Mouse (Mus musculus): ENCODE data around the gene Srpk2. TPM values are rescaled to one million over a fixed set of nuclear protein-coding genes. Genes with fewer than 3 reads are reported as not detected.
"Not testable (repeated sequence)": the region's sequence is repeated elsewhere in the genome, so short reads cannot be mapped to it uniquely, and the experiment has no call there.

Gene Srpk2
- polyA plus RNA-seq, 1 experiment from 2014 or later: 101 TPM

GRCm38 (mm10) chr5:23573942-23574341 lies 110.5 kb downstream of the Srpk2 start:
- Histone ChIP-seq H3K9me3 (no peaks in the 10 kb centered on the region), H3K9ac (no peak overlapping the region), H3K27ac (no peak overlapping the region), H3K36me3 (no peaks in the 10 kb centered on the region), H3K4me1 (replicated peaks) (peaks cover 26% of the 10 kb centered on the region), H3K4me3 (no peak overlapping the region), H3K27me3 (no peaks in the 10 kb centered on the region), H3K4me2 (no peak overlapping the region)
- ATAC-seq (ENCODE audit: low FRiP score): no peak
- WGBS: 94% methylated on average over 5 of the region's 5 CpGs

DNA sequence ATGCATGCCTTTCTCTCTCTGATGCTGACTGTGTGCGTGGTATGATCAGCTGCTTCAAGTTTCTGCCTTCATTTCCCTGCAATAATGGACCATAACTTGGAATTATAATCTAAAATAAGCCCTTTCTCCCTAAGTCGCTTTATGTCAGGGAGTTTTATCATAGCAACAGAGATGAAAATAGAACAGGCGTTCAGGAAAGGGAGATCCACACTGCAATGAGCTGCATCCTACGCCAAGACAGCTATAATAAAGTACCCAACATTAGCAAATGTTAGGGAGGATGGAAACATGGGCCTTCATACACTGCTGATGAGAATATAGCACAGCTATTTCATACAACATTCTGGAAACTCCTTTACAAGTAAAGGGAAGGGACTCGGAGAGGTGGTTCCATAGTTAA lies 116.2 kb downstream of the Srpk2 start:
- Histone ChIP-seq H3K36me3 (peaks cover 14% of the 10 kb centered on the region; the same call in 1 of the 2 replicates), H3K4me1 (replicated peaks) (no peaks in the 10 kb centered on the region), H3K27ac (no peak overlapping the region), H3K4me3 (no peak overlapping the region), H3K9ac (no peak overlapping the region), H3K9me3 (no peaks in the 10 kb centered on the region), H3K27me3 (no peaks in the 10 kb centered on the region), H3K4me2 (no peak overlapping the region)
- ATAC-seq (ENCODE audit: low FRiP score): no peak
- 97% methylated on average over 5 of the region's 5 CpGs for WGBS

- Histone ChIP-seq H3K27ac (no peak overlapping the region), H3K36me3 (peaks cover 14% of the 10 kb centered on the region; the same call in 1 of the 2 replicates), H3K4me2 (no peak overlapping the region), H3K27me3 (no peaks in the 10 kb centered on the region), H3K4me3 (no peak overlapping the region), H3K4me1 (replicated peaks) (no peaks in the 10 kb centered on the region), H3K9me3 (no peaks in the 10 kb centered on the region), H3K9ac (no peak overlapping the region)
- 89% methylated on average over 6 of the region's 6 CpGs for WGBS
- ATAC-seq (ENCODE audit: low FRiP score): no peak
Measured at GRCm38 (mm10) chr5:23566382-23566781, 118.0 kb downstream of the Srpk2 start.

DNA sequence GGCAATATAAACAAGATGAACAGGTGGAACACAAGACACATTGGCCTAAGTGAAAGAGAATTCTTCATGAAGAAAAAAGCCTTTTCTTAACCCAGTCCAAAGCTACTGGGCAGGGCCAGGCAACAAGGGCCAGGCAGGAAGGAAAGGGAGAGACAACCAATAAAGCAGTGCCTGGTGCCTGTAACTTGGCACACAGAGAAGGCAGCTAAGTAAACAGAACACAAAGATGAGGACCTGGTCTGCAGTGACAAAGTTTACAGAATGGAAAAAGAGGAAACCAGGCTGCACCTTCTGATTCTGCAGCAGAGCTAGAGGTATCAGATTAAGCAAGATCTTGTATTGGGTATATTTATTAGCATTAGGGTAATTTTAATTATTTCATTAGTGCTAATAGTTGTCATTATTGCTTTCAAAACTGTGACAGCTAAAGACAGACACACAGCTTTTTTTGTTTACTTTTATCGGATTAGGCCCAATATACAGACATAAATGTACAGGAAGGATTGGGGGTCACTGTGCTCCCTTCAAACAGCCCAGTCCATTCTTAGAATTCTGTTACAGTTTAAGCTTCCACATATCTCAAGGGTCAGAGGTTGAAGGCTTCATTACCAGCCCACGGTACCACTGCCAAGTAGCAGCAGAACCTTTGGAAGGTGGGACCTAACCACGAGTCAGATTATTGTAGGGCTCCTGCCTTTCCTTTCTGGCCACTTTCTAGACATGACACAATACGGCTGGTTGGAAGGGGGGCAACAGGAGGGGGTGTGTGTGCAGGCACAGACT lies 121.9 kb downstream of the Srpk2 start:
- WGBS: 80% methylated on average over 4 of the region's 4 CpGs
- Histone ChIP-seq H3K9ac (no peak overlapping the region), H3K4me1 (replicated peaks) (no peaks in the 10 kb centered on the region), H3K4me3 (no peak overlapping the region), H3K27me3 (no peaks in the 10 kb centered on the region), H3K36me3 (peaks cover 14% of the 10 kb centered on the region), H3K27ac (no peak overlapping the region), H3K4me2 (no peak overlapping the region), H3K9me3 (no peaks in the 10 kb centered on the region)
- ATAC-seq (ENCODE audit: low FRiP score): no peak

- no peak overlapping the region for H3K27ac ChIP-seq
- WGBS: 92% methylated on average over 2 of the region's 2 CpGs
- H3K4me1 ChIP-seq (replicated peaks): no peaks in the 10 kb centered on the region
- ATAC-seq (ENCODE audit: low FRiP score): no peak
- H3K4me3 ChIP-seq: no peak overlapping the region
- peaks cover 14% of the 10 kb centered on the region for H3K36me3 ChIP-seq
- no peak overlapping the region for H3K9ac ChIP-seq
- H3K9me3 ChIP-seq: no peaks in the 10 kb centered on the region
- no peaks in the 10 kb centered on the region for H3K27me3 ChIP-seq
- H3K4me2 ChIP-seq: no peak overlapping the region
Measured at GRCm38 (mm10) chr5:23561227-23561626, 123.2 kb downstream of the Srpk2 start.

GRCm38 (mm10) chr5:23560171-23560570 lies 124.2 kb downstream of the Srpk2 start:
- no peak for ATAC-seq (ENCODE audit: low FRiP score)
- peaks cover 14% of the 10 kb centered on the region for H3K36me3 ChIP-seq
- WGBS: 87% methylated on average over 4 of the region's 4 CpGs

GRCm38 (mm10) chr5:23556007-23556770 lies 128.2 kb downstream of the Srpk2 start:
- no peak overlapping the region for H3K27ac ChIP-seq
- WGBS: 85% methylated on average over 7 of the region's 7 CpGs
- H3K9me3 ChIP-seq: no peaks in the 10 kb centered on the region
- H3K27me3 ChIP-seq: no peaks in the 10 kb centered on the region
- no peak for ATAC-seq (ENCODE audit: low FRiP score)
- no peak overlapping the region for H3K4me3 ChIP-seq
- H3K4me2 ChIP-seq: no peak overlapping the region
- no peak overlapping the region for H3K9ac ChIP-seq
- no peaks in the 10 kb centered on the region; the same call in 1 of the 2 replicates for H3K36me3 ChIP-seq
- H3K4me1 ChIP-seq (replicated peaks): no peaks in the 10 kb centered on the region

More at GRCm38 (mm10) chr5:23560171-23560570, 124.2 kb downstream of the Srpk2 start:
- Histone ChIP-seq H3K4me3 (no peak overlapping the region), H3K4me2 (no peak overlapping the region), H3K4me1 (replicated peaks) (no peaks in the 10 kb centered on the region), H3K9ac (no peak overlapping the region), H3K27me3 (no peaks in the 10 kb centered on the region), H3K9me3 (no peaks in the 10 kb centered on the region), H3K27ac (no peak overlapping the region)

DNA sequence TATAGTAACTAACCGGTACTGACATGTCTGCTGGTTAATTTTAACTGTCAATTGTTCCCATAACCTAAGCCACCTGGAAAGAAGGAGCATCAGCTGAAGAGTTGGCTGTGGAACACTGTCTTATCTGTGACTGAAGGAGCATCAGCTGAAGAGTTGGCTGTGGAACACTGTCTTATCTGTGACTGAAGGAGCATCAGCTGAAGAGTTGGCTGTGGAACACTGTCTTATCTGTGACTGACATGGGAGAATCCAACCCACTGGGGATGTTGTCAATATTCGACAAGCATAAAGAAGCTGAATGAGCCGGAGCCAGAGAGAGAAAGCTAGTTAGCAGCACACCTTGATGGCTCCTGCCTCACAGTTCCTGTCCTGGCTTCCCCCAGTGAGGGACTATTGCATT lies 131.1 kb downstream of the Srpk2 start:
- not testable (repeated sequence) for H3K4me3 ChIP-seq; ATAC-seq (ENCODE audit: low FRiP score); H3K4me2 ChIP-seq; H3K27me3 ChIP-seq; H3K9me3 ChIP-seq; H3K27ac ChIP-seq; H3K4me1 ChIP-seq (replicated peaks); H3K9ac ChIP-seq; H3K36me3 ChIP-seq
- 80% methylated on average over 3 of the region's 3 CpGs for whole genome bisulfite sequencing

- Histone ChIP-seq H3K9me3 (no peaks in the 10 kb centered on the region), H3K27me3 (no peaks in the 10 kb centered on the region), H3K36me3 (peaks cover 5% of the 10 kb centered on the region; the same call in 1 of the 2 replicates), H3K27ac (no peak overlapping the region), H3K9ac (no peak overlapping the region), H3K4me2 (no peak overlapping the region), H3K4me1 (replicated peaks) (no peaks in the 10 kb centered on the region), H3K4me3 (no peak overlapping the region)
- 87% methylated on average over 5 of the region's 5 CpGs for WGBS
- no peak for ATAC-seq (ENCODE audit: low FRiP score)
Measured at GRCm38 (mm10) chr5:23551687-23552086, 132.7 kb downstream of the Srpk2 start.

DNA sequence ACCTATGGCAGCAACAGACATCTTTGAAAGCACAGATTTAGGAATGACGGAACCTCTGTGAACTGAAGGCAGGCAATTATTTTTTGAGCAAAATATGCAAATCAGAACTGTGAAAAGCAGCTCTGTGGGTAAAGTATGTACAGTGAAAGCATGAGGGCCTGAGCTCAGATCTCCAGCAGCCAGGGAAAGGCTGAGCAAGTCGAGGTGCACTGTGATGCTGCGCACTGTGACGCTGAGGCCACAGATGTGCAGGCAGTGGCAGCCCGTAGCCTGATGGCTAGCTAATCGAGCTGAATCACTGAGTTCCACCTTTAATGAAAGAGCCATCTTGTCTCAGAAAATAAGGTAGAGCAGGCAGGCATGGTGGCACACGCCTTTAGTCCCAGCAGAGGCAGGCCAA lies 148.7 kb downstream of the Srpk2 start:
- WGBS: 80% methylated on average over 7 of the region's 7 CpGs
- no peak overlapping the region for H3K27ac ChIP-seq
- peak overlapping the region; percentile 8; the same call in 1 of the 2 replicates for H3K9ac ChIP-seq
- H3K4me2 ChIP-seq: no peak overlapping the region
- H3K4me3 ChIP-seq: no peak overlapping the region
- H3K4me1 ChIP-seq (replicated peaks): no peaks in the 10 kb centered on the region
- ATAC-seq (ENCODE audit: low FRiP score): no peak
- peaks cover 45% of the 10 kb centered on the region for H3K36me3 ChIP-seq
- no peaks in the 10 kb centered on the region for H3K9me3 ChIP-seq
- no peaks in the 10 kb centered on the region for H3K27me3 ChIP-seq

DNA sequence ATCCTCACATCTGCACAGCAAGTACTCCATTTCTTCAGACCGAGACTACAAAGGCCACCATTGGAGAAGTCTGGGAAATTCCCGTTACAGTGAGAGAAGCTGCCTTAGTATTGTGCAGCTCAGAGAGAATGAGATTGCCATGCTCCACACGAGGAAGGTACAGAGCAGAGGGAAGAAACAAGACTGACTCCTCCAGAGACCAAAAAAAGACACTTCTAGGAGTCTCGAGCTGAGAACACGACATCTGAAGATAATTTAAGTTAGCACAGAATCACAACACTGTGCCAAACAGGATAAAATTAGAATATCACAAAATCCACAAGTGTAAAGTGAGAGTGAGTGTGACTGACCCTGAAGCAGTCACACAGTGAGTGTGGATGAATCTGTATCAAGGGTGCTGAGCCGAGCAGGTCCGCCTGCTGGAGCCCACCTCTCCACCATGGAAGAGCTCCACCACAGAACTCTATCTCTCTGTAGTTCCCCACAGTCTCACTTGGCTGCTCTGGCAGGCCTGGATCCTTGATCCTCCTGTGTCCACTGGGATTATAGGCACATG lies 152.8 kb downstream of the Srpk2 start:
- Histone ChIP-seq H3K27me3 (no peaks in the 10 kb centered on the region), H3K36me3 (peaks cover 23% of the 10 kb centered on the region), H3K4me1 (replicated peaks) (no peaks in the 10 kb centered on the region), H3K4me2 (no peak overlapping the region), H3K4me3 (no peak overlapping the region), H3K9ac (no peak overlapping the region), H3K9me3 (no peaks in the 10 kb centered on the region), H3K27ac (no peak overlapping the region)
- no peak for ATAC-seq (ENCODE audit: low FRiP score)
- WGBS: 89% methylated on average over 7 of the region's 7 CpGs

DNA sequence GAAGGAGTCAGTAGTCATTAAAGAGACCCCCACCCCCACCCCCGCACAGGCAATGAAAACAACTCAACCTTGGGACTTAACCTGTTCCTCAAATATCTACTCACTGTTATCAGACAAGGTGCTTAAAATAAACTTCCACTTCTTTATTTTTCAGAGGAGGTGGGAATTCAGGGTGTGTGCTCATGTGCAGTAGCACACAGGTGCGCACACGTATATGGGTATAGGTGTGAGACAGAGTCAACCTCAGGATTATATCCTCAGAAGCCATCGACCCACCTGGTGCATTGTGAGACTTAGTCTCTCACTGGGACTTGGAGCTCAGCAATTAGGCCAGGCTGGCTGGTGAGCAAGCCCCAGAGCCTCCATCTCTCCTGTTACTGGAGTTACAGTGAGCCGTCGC lies 153.3 kb downstream of the Srpk2 start:
- H3K4me1 ChIP-seq (replicated peaks): no peaks in the 10 kb centered on the region
- H3K27me3 ChIP-seq: no peaks in the 10 kb centered on the region
- H3K4me3 ChIP-seq: no peak overlapping the region
- no peak overlapping the region for H3K27ac ChIP-seq
- H3K4me2 ChIP-seq: no peak overlapping the region
- peaks cover 25% of the 10 kb centered on the region for H3K36me3 ChIP-seq
- 97% methylated on average over 6 of the region's 6 CpGs for WGBS
- H3K9me3 ChIP-seq: no peaks in the 10 kb centered on the region
- no peak overlapping the region for H3K9ac ChIP-seq
- ATAC-seq (ENCODE audit: low FRiP score): no peak
